Mouse (Mus musculus) midbrain, embryonic 10.5 days (tissue): ENCODE data around the gene Cuta. TPM values are rescaled to one million over a fixed set of nuclear protein-coding genes. Genes with fewer than 3 reads are reported as not detected.

ENCODE experiments used
- DNase-seq: peaks from one replicate; pipeline ENCODE4 v3.0.0-alpha.2; 2017; ENCODE audit warnings: low spot score
- H3K27ac ChIP-seq: fragments of 300-500 bp; sonication (generic); replicated peaks from 2 replicates; pipeline ENCODE4 v1.5.1; 2016; ENCODE audit warnings: mild to moderate bottlenecking
- H3K27me3 ChIP-seq: fragments of 300-500 bp; sonication (generic); 2 replicates; pipeline ENCODE4 v1.6.1; 2016; ENCODE audit warnings: low read depth, mild to moderate bottlenecking; ENCODE audit not compliant: poor library complexity, severe bottlenecking
- H3K36me3 ChIP-seq: fragments of 300-500 bp; sonication (generic); 2 replicates; pipeline ENCODE4 v1.6.1; 2016; ENCODE audit warnings: mild to moderate bottlenecking, moderate library complexity
- H3K4me1 ChIP-seq: fragments of 300-500 bp; sonication (generic); 2 replicates; pipeline ENCODE4 v1.6.1; 2016
- H3K4me3 ChIP-seq: fragments of 300-500 bp; sonication (generic); 2 replicates; pipeline ENCODE4 v1.5.1; 2016; ENCODE audit warnings: mild to moderate bottlenecking, moderate library complexity
- H3K9me3 ChIP-seq: fragments of 300-500 bp; sonication (generic); replicated peaks from 2 replicates; pipeline ENCODE4 v1.6.1; 2016; ENCODE audit warnings: mild to moderate bottlenecking
- WGBS: fragments of 180-500 bp; shearing (Covaris S2); methylation state at CpG from one replicate; pipeline ENCODE4 v1.1.7; 2016; 5-methylcytosine and 5-hydroxymethylcytosine counted together
- polyA plus RNA-seq: library from polyadenylated mRNA; unstranded; fragments of >200 nt; fragmentation: Nextera tagmentation; extraction: Ambion mirVana; gene quantifications from 2 replicates; pipeline ENCODE4 v1.2.1, GENCODE M21; 2016

The Cuta gene
- polyA plus RNA-seq, 1 experiment from 2014 or later = 179 TPM

- no peak for DNase-seq
- Histone ChIP-seq H3K27me3 (no peaks in the 10 kb centered on the region), H3K36me3 (peaks cover 71% of the 10 kb centered on the region), H3K4me1 (peaks cover 30% of the 10 kb centered on the region), H3K4me3 (no peak overlapping the region), H3K9me3 (no peaks in the 10 kb centered on the region), H3K27ac (no peak overlapping the region)
- 92% methylated on average over 6 of the region's 6 CpGs for WGBS
These were observed 29.9 kb upstream of the Cuta start for GRCm38 (mm10) chr17:26969257-26969656.

GRCm38 (mm10) chr17:26968200-26968611, 28.8 kb upstream of the Cuta start:
- Histone ChIP-seq H3K27ac (no peak overlapping the region), H3K36me3 (peaks cover 79% of the 10 kb centered on the region), H3K4me1 (peaks cover 20% of the 10 kb centered on the region), H3K4me3 (no peak overlapping the region), H3K27me3 (no peaks in the 10 kb centered on the region), H3K9me3 (no peaks in the 10 kb centered on the region)
- DNase-seq = no peak
- 89% methylated on average over 6 of the region's 6 CpGs for WGBS

- no peak for DNase-seq
- H3K27me3 ChIP-seq = no peaks in the 10 kb centered on the region
- H3K36me3 ChIP-seq = peaks cover 86% of the 10 kb centered on the region
- no peak overlapping the region for H3K4me3 ChIP-seq
- WGBS = 92% methylated on average over 6 of the region's 6 CpGs
- no peak overlapping the region for H3K27ac ChIP-seq
- H3K9me3 ChIP-seq = no peaks in the 10 kb centered on the region
- H3K4me1 ChIP-seq = peaks cover 20% of the 10 kb centered on the region
These were observed 28.1 kb upstream of the Cuta start for GRCm38 (mm10) chr17:26967477-26967876.

GRCm38 (mm10) chr17:26966993-26967392, 27.6 kb upstream of the Cuta start:
- 89% methylated on average over 11 of the region's 11 CpGs for WGBS
- DNase-seq = no peak

GRCm38 (mm10) chr17:26961572-26962240, 22.3 kb upstream of the Cuta start:
- Histone ChIP-seq H3K27ac (no peak overlapping the region), H3K4me1 (no peaks in the 10 kb centered on the region), H3K9me3 (no peaks in the 10 kb centered on the region), H3K4me3 (no peak overlapping the region), H3K36me3 (peaks cover 99% of the 10 kb centered on the region), H3K27me3 (no peaks in the 10 kb centered on the region)
- DNase-seq = no peak
- 94% methylated on average over 21 of the region's 21 CpGs for whole genome bisulfite sequencing

More at GRCm38 (mm10) chr17:26966993-26967392, 27.6 kb upstream of the Cuta start:
- Histone ChIP-seq H3K4me1 (peaks cover 15% of the 10 kb centered on the region), H3K27ac (no peak overlapping the region), H3K4me3 (no peak overlapping the region), H3K27me3 (no peaks in the 10 kb centered on the region), H3K36me3 (peaks cover 91% of the 10 kb centered on the region), H3K9me3 (no peaks in the 10 kb centered on the region)

- DNase-seq = no peak
- Histone ChIP-seq H3K9me3 (no peaks in the 10 kb centered on the region), H3K27me3 (no peaks in the 10 kb centered on the region), H3K36me3 (peaks cover 99% of the 10 kb centered on the region), H3K4me3 (no peak overlapping the region), H3K27ac (no peak overlapping the region), H3K4me1 (peaks cover 3% of the 10 kb centered on the region; the same call in 1 of the 2 replicates)
- WGBS = 97% methylated on average over 4 of the region's 4 CpGs
These were observed 20.4 kb upstream of the Cuta start for GRCm38 (mm10) chr17:26959815-26960214.

GRCm38 (mm10) chr17:26958880-26959279, 19.5 kb upstream of the Cuta start:
- H3K27me3 ChIP-seq = no peaks in the 10 kb centered on the region
- no peak overlapping the region for H3K4me3 ChIP-seq
- H3K4me1 ChIP-seq = peaks cover 10% of the 10 kb centered on the region
- H3K27ac ChIP-seq = no peak overlapping the region
- peaks cover 93% of the 10 kb centered on the region for H3K36me3 ChIP-seq
- 66% methylated on average over 5 of the region's 5 CpGs for WGBS
- DNase-seq = no peak
- H3K9me3 ChIP-seq = no peaks in the 10 kb centered on the region

- Histone ChIP-seq H3K27ac (no peak overlapping the region), H3K9me3 (no peaks in the 10 kb centered on the region), H3K36me3 (peaks cover 85% of the 10 kb centered on the region), H3K4me3 (no peak overlapping the region), H3K4me1 (peaks cover 20% of the 10 kb centered on the region), H3K27me3 (0 out of 2 replicates have a peak, but pooled peaks cover 9% of the 10 kb centered on the region)
- DNase-seq = no peak
- WGBS = 95% methylated on average over 5 of the region's 5 CpGs
These were observed 18.5 kb upstream of the Cuta start for GRCm38 (mm10) chr17:26957872-26958271.

- Histone ChIP-seq H3K4me1 (peaks cover 30% of the 10 kb centered on the region), H3K4me3 (no peak overlapping the region), H3K9me3 (no peaks in the 10 kb centered on the region), H3K36me3 (peaks cover 75% of the 10 kb centered on the region), H3K27ac (no peak overlapping the region), H3K27me3 (0 out of 2 replicates have a peak, but pooled peaks cover 12% of the 10 kb centered on the region)
- DNase-seq = no peak
- WGBS = 92% methylated on average over 18 of the region's 18 CpGs
These were observed 17.5 kb upstream of the Cuta start for GRCm38 (mm10) chr17:26956895-26957294.

- Histone ChIP-seq H3K9me3 (no peaks in the 10 kb centered on the region), H3K27me3 (0 out of 2 replicates have a peak, but pooled peaks cover 12% of the 10 kb centered on the region), H3K4me3 (no peak overlapping the region), H3K4me1 (peaks cover 36% of the 10 kb centered on the region), H3K36me3 (peaks cover 69% of the 10 kb centered on the region), H3K27ac (no peak overlapping the region)
- 85% methylated on average over 5 of the region's 5 CpGs for WGBS
- DNase-seq = no peak
These were observed 16.9 kb upstream of the Cuta start for GRCm38 (mm10) chr17:26956309-26956708.

GRCm38 (mm10) chr17:26953726-26954125, 14.4 kb upstream of the Cuta start:
- Histone ChIP-seq H3K4me3 (peak overlapping the region; percentile 80), H3K27me3 (0 out of 2 replicates have a peak, but pooled peaks cover 12% of the 10 kb centered on the region), H3K27ac (peak overlapping the region; percentile 64), H3K4me1 (peaks cover 62% of the 10 kb centered on the region), H3K36me3 (peaks cover 43% of the 10 kb centered on the region), H3K9me3 (no peaks in the 10 kb centered on the region)
- DNase-seq = no peak
- 16% methylated on average over 15 of the region's 16 CpGs for WGBS

GRCm38 (mm10) chr17:26953201-26953600, 13.8 kb upstream of the Cuta start:
- H3K27ac ChIP-seq = peak overlapping the region; percentile 87
- peaks cover 66% of the 10 kb centered on the region for H3K4me1 ChIP-seq

More at GRCm38 (mm10) chr17:26953201-26953600, 13.8 kb upstream of the Cuta start:
- H3K27me3 ChIP-seq = 0 out of 2 replicates have a peak, but pooled peaks cover 12% of the 10 kb centered on the region
- 15% methylated on average over 6 of the region's 6 CpGs for WGBS
- peaks cover 38% of the 10 kb centered on the region for H3K36me3 ChIP-seq
- no peak for DNase-seq
- no peaks in the 10 kb centered on the region for H3K9me3 ChIP-seq
- peak overlapping the region; percentile 80 for H3K4me3 ChIP-seq
